Mouse (Mus musculus): ENCODE data around the gene Abca1. TPM values are rescaled to one million over a fixed set of nuclear protein-coding genes. Genes with fewer than 3 reads are reported as not detected.

The Abca1 gene
- polyA plus RNA-seq, 1 experiment from 2014 or later: 5.6 TPM

DNA sequence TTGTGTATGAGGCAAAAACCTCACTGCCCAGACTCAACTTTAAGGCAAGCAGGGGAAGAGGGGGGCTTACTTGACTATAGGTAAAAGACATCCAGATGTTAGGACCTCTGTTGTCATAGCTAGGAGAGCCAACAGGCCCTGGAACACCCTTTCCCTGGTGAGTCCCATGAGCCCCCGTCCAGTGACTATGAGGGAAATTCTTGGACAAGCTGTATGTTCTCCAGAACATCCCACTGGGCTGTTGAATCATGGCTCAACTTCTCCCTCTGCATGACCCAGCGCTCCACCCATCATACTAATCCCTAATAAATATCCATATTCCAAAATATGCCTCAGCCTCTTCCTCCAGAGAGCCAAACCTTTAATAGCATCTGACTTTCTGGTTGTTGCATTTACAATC, 76.6 kb downstream of the Abca1 start:
- Histone ChIP-seq H3K4me1 (replicated peaks; ENCODE audit: control insufficient read depth, insufficient read depth, low read length) (no peaks in the 10 kb centered on the region), H3K4me2 (ENCODE audit: low read depth, low read length, severe bottlenecking) (no peak overlapping the region), H3K4me3 (ENCODE audit: low read depth, low read length) (no peak overlapping the region), H3K9ac (ENCODE audit: low read length) (no peak overlapping the region), H3K9me3 (ENCODE audit: control insufficient read depth, low read length) (no peaks in the 10 kb centered on the region), H3K36me3 (ENCODE audit: control insufficient read depth, insufficient read depth, low read length) (no peaks in the 10 kb centered on the region), H3K27ac (ENCODE audit: low read depth, low read length) (no peak overlapping the region), H3K27me3 (ENCODE audit: control insufficient read depth, insufficient read depth, low read length) (no peaks in the 10 kb centered on the region)
- 87% methylated on average over 2 of the region's 2 CpGs for WGBS
- DNase-seq (ENCODE audit: low spot score) (no peak), ATAC-seq (replicated peaks; ENCODE audit: low FRiP score) (no peak)

DNA sequence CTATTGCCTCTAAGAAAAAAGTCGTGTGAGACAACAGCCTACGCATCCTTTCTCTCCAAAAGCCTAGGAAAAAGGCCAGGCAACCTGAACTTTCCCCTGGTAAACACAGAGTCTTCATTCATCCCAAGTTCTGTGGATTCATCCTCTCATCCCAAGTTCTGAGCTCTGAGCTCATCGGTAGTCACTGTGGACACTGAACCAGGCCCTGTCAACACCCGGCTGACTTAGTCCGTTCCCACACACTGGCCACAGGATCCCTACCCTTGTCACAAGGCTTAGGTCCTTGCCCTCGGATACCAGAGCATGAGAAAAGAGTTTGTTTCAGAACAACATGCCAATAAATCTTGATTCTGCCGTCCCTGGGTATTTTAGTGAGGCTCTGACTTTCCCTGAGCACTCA, 77.2 kb downstream of the Abca1 start:
- 87% methylated on average over 7 of the region's 7 CpGs for WGBS
- no peak overlapping the region for H3K4me2 ChIP-seq (ENCODE audit: low read depth, low read length, severe bottlenecking)
- no peak overlapping the region for H3K4me3 ChIP-seq (ENCODE audit: low read depth, low read length)
- ATAC-seq (replicated peaks; ENCODE audit: low FRiP score) (no peak), DNase-seq (ENCODE audit: low spot score) (no peak)
- H3K36me3 ChIP-seq (ENCODE audit: control insufficient read depth, insufficient read depth, low read length): no peaks in the 10 kb centered on the region
- H3K9me3 ChIP-seq (ENCODE audit: control insufficient read depth, low read length): no peaks in the 10 kb centered on the region
- H3K27ac ChIP-seq (ENCODE audit: low read depth, low read length): no peak overlapping the region
- no peaks in the 10 kb centered on the region for H3K27me3 ChIP-seq (ENCODE audit: control insufficient read depth, insufficient read depth, low read length)
- H3K4me1 ChIP-seq (replicated peaks; ENCODE audit: control insufficient read depth, insufficient read depth, low read length): no peaks in the 10 kb centered on the region
- H3K9ac ChIP-seq (ENCODE audit: low read length): no peak overlapping the region

DNA sequence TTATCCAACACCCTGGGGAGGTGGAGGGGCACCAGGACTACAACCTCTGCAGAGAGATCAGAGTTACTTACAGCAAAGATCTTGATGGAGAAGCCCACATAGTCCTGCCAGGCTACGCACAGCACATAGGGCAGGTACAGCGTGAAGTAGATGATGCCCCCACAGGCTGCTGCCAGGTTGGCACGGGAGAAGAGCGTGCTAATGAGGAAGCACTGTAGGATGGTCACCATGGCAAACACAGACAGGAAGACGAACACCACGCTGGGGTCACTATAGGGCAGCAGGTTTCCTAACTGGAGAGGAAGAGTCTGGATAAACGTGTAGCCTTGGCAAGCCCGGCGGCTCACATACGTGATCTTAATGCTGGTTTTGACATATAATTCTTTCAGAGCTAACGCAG, 77.8 kb downstream of the Abca1 start:
- no peak overlapping the region for H3K4me2 ChIP-seq (ENCODE audit: low read depth, low read length, severe bottlenecking)
- ATAC-seq (replicated peaks; ENCODE audit: low FRiP score) (no peak), DNase-seq (ENCODE audit: low spot score) (no peak)
- H3K4me3 ChIP-seq (ENCODE audit: low read depth, low read length): no peak overlapping the region
- no peak overlapping the region for H3K27ac ChIP-seq (ENCODE audit: low read depth, low read length)
- H3K36me3 ChIP-seq (ENCODE audit: control insufficient read depth, insufficient read depth, low read length): no peaks in the 10 kb centered on the region
- H3K9ac ChIP-seq (ENCODE audit: low read length): no peak overlapping the region
- 92% methylated on average over 11 of the region's 11 CpGs for WGBS
- no peaks in the 10 kb centered on the region for H3K4me1 ChIP-seq (replicated peaks; ENCODE audit: control insufficient read depth, insufficient read depth, low read length)
- H3K27me3 ChIP-seq (ENCODE audit: control insufficient read depth, insufficient read depth, low read length): no peaks in the 10 kb centered on the region
- no peaks in the 10 kb centered on the region for H3K9me3 ChIP-seq (ENCODE audit: control insufficient read depth, low read length)

DNA sequence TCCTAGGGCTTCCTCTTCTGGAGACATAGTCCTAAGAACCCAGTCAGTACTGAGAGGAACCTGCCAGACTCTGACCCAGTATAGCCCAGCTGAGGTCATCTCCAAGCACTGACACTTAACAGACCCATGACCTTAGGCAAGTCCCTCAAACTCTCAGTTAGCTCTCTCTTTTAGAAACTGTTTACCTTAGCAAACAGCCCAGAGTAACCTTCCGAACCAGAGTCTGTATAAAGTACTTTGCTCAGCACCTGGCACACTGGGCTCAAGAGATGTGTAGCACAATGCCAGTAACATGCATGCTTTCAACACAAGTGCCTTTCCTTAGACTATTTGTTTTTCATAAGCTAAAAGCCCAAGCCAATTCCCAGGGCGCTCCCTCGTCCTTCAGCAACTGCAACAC, 79.4 kb downstream of the Abca1 start:
- H3K27me3 ChIP-seq (ENCODE audit: control insufficient read depth, insufficient read depth, low read length): no peaks in the 10 kb centered on the region
- no peak overlapping the region for H3K4me2 ChIP-seq (ENCODE audit: low read depth, low read length, severe bottlenecking)
- H3K27ac ChIP-seq (ENCODE audit: low read depth, low read length): no peak overlapping the region
- 90% methylated on average over 3 of the region's 3 CpGs for WGBS
- H3K4me3 ChIP-seq (ENCODE audit: low read depth, low read length): no peak overlapping the region
- DNase-seq (ENCODE audit: low spot score) (no peak), ATAC-seq (replicated peaks; ENCODE audit: low FRiP score) (no peak)
- no peaks in the 10 kb centered on the region for H3K36me3 ChIP-seq (ENCODE audit: control insufficient read depth, insufficient read depth, low read length)
- H3K9me3 ChIP-seq (ENCODE audit: control insufficient read depth, low read length): no peaks in the 10 kb centered on the region
- no peaks in the 10 kb centered on the region for H3K4me1 ChIP-seq (replicated peaks; ENCODE audit: control insufficient read depth, insufficient read depth, low read length)
- H3K9ac ChIP-seq (ENCODE audit: low read length): no peak overlapping the region

DNA sequence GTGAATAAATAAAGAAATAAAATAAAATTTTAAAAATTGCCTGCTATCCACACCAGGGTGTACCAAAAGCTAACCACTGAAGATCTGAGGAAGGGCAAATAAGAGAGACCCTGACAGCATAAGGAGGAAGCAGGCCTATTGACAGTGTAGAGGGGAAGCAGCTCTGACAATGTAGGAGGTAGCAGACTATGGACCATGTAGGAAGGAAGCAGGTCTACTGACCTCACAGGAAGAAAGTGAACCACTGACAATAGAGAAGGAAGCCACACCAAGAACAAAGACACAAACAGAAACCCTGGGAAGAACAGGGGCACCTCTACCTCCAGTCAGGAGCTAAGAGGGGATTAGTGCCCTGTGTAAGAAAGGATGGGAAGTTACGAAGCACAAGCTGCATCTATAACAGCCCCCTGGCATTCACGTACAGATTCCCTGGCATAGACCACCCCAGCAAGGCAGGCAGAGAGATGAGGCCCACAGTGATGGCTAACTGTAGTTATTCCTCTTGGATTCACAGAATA, 80.8 kb downstream of the Abca1 start:
- Histone ChIP-seq H3K27me3 (ENCODE audit: control insufficient read depth, insufficient read depth, low read length) (no peaks in the 10 kb centered on the region), H3K27ac (ENCODE audit: low read depth, low read length) (no peak overlapping the region), H3K36me3 (ENCODE audit: control insufficient read depth, insufficient read depth, low read length) (no peaks in the 10 kb centered on the region), H3K4me1 (replicated peaks; ENCODE audit: control insufficient read depth, insufficient read depth, low read length) (no peaks in the 10 kb centered on the region), H3K4me3 (ENCODE audit: low read depth, low read length) (no peak overlapping the region), H3K9ac (ENCODE audit: low read length) (no peak overlapping the region), H3K4me2 (ENCODE audit: low read depth, low read length, severe bottlenecking) (no peak overlapping the region), H3K9me3 (ENCODE audit: control insufficient read depth, low read length) (no peaks in the 10 kb centered on the region)
- ATAC-seq (replicated peaks; ENCODE audit: low FRiP score): no peak
- DNase-seq (ENCODE audit: low spot score): no peak
- 82% methylated on average over 2 of the region's 2 CpGs for WGBS

GRCm38 (mm10) chr4:53076788-53077350, 82.8 kb downstream of the Abca1 start:
- Histone ChIP-seq H3K4me3 (ENCODE audit: low read depth, low read length) (no peak overlapping the region), H3K4me1 (replicated peaks; ENCODE audit: control insufficient read depth, insufficient read depth, low read length) (no peaks in the 10 kb centered on the region), H3K9ac (ENCODE audit: low read length) (no peak overlapping the region), H3K4me2 (ENCODE audit: low read depth, low read length, severe bottlenecking) (no peak overlapping the region), H3K27me3 (ENCODE audit: control insufficient read depth, insufficient read depth, low read length) (no peaks in the 10 kb centered on the region), H3K9me3 (ENCODE audit: control insufficient read depth, low read length) (no peaks in the 10 kb centered on the region), H3K27ac (ENCODE audit: low read depth, low read length) (no peak overlapping the region), H3K36me3 (ENCODE audit: control insufficient read depth, insufficient read depth, low read length) (no peaks in the 10 kb centered on the region)
- no peak for ATAC-seq (replicated peaks; ENCODE audit: low FRiP score)
- 96% methylated on average over 4 of the region's 4 CpGs for WGBS
- DNase-seq (ENCODE audit: low spot score): no peak

- no peak overlapping the region for H3K27ac ChIP-seq (ENCODE audit: low read depth, low read length)
- no peak overlapping the region for H3K4me2 ChIP-seq (ENCODE audit: low read depth, low read length, severe bottlenecking)
- H3K4me3 ChIP-seq (ENCODE audit: low read depth, low read length): no peak overlapping the region
- no peaks in the 10 kb centered on the region for H3K27me3 ChIP-seq (ENCODE audit: control insufficient read depth, insufficient read depth, low read length)
- no peak overlapping the region for H3K9ac ChIP-seq (ENCODE audit: low read length)
- no peak for DNase-seq (ENCODE audit: low spot score)
- no peak for ATAC-seq (replicated peaks; ENCODE audit: low FRiP score)
- H3K36me3 ChIP-seq (ENCODE audit: control insufficient read depth, insufficient read depth, low read length): no peaks in the 10 kb centered on the region
- WGBS: 88% methylated on average over 7 of the region's 7 CpGs
- H3K9me3 ChIP-seq (ENCODE audit: control insufficient read depth, low read length): no peaks in the 10 kb centered on the region
- no peaks in the 10 kb centered on the region for H3K4me1 ChIP-seq (replicated peaks; ENCODE audit: control insufficient read depth, insufficient read depth, low read length)
Observed at GRCm38 (mm10) chr4:53073025-53073424, 86.7 kb downstream of the Abca1 start.

- Histone ChIP-seq H3K4me3 (ENCODE audit: low read depth, low read length) (no peak overlapping the region), H3K27ac (ENCODE audit: low read depth, low read length) (no peak overlapping the region), H3K36me3 (ENCODE audit: control insufficient read depth, insufficient read depth, low read length) (no peaks in the 10 kb centered on the region), H3K4me1 (replicated peaks; ENCODE audit: control insufficient read depth, insufficient read depth, low read length) (no peaks in the 10 kb centered on the region), H3K9me3 (ENCODE audit: control insufficient read depth, low read length) (no peaks in the 10 kb centered on the region), H3K27me3 (ENCODE audit: control insufficient read depth, insufficient read depth, low read length) (no peaks in the 10 kb centered on the region), H3K9ac (ENCODE audit: low read length) (no peak overlapping the region), H3K4me2 (ENCODE audit: low read depth, low read length, severe bottlenecking) (no peak overlapping the region)
- 86% methylated on average over 7 of the region's 7 CpGs for WGBS
- ATAC-seq (replicated peaks; ENCODE audit: low FRiP score) (no peak), DNase-seq (ENCODE audit: low spot score) (no peak)
Observed at GRCm38 (mm10) chr4:53062301-53063008, 97.2 kb downstream of the Abca1 start.

All from forebrain, embryonic 11.5 days (tissue).